Mouse (Mus musculus): ENCODE results near the gene Erh. TPM values are rescaled to one million over a fixed set of nuclear protein-coding genes. Genes with fewer than 3 reads are reported as not detected.
A peak's percentile ranks its signal among the peaks of the same experiment; 100 is the strongest.

The Erh gene
- polyA plus RNA-seq, 1 experiment from 2014 or later: 512 TPM

GRCm38 (mm10) chr12:80608576-80608975 lies 35.6 kb downstream of the Erh start:
- 84% methylated on average over 1 of the region's 1 CpGs for WGBS
- Histone ChIP-seq H3K4me3 (no peak overlapping the region), H3K9me3 (no peaks in the 10 kb centered on the region), H3K4me1 (no peaks in the 10 kb centered on the region), H3K27ac (replicated peaks) (no peak overlapping the region), H3K27me3 (replicated peaks; ENCODE audit: low read depth, poor library complexity, severe bottlenecking) (no peaks in the 10 kb centered on the region), H3K36me3 (replicated peaks) (0 out of 2 replicates have a peak, but pooled peaks cover 7% of the 10 kb centered on the region)
- no peak for DNase-seq (ENCODE audit: low spot score)

GRCm38 (mm10) chr12:80604218-80604617 lies 39.9 kb downstream of the Erh start:
- Histone ChIP-seq H3K36me3 (replicated peaks) (peaks cover 13% of the 10 kb centered on the region; the same call in 1 of the 2 replicates), H3K9me3 (no peaks in the 10 kb centered on the region), H3K27me3 (replicated peaks; ENCODE audit: low read depth, poor library complexity, severe bottlenecking) (no peaks in the 10 kb centered on the region), H3K27ac (replicated peaks) (no peak overlapping the region), H3K4me3 (no peak overlapping the region), H3K4me1 (no peaks in the 10 kb centered on the region)
- no peak for DNase-seq (ENCODE audit: low spot score)
- WGBS: 94% methylated on average over 2 of the region's 2 CpGs

GRCm38 (mm10) chr12:80603566-80603965 lies 40.6 kb downstream of the Erh start:
- Histone ChIP-seq H3K27me3 (replicated peaks; ENCODE audit: low read depth, poor library complexity, severe bottlenecking) (no peaks in the 10 kb centered on the region), H3K9me3 (no peaks in the 10 kb centered on the region), H3K4me3 (no peak overlapping the region), H3K36me3 (replicated peaks) (peaks cover 13% of the 10 kb centered on the region; the same call in 1 of the 2 replicates), H3K4me1 (no peaks in the 10 kb centered on the region; the same call in 1 of the 2 replicates), H3K27ac (replicated peaks) (no peak overlapping the region)
- no peak for DNase-seq (ENCODE audit: low spot score)
- 67% methylated on average over 4 of the region's 4 CpGs for WGBS

- H3K9me3 ChIP-seq: no peaks in the 10 kb centered on the region
- no peak for DNase-seq (ENCODE audit: low spot score)
- no peak overlapping the region for H3K27ac ChIP-seq (replicated peaks)
- WGBS: 96% methylated on average over 5 of the region's 5 CpGs
- H3K36me3 ChIP-seq (replicated peaks): peaks cover 18% of the 10 kb centered on the region; the same call in 1 of the 2 replicates
- peaks cover 7% of the 10 kb centered on the region for H3K4me1 ChIP-seq
- no peaks in the 10 kb centered on the region for H3K27me3 ChIP-seq (replicated peaks; ENCODE audit: low read depth, poor library complexity, severe bottlenecking)
- H3K4me3 ChIP-seq: no peak overlapping the region
Observed at GRCm38 (mm10) chr12:80602432-80602831, 41.7 kb downstream of the Erh start.

GRCm38 (mm10) chr12:80601597-80602269 lies 42.4 kb downstream of the Erh start:
- WGBS: 88% methylated on average over 9 of the region's 9 CpGs
- Histone ChIP-seq H3K36me3 (replicated peaks) (peaks cover 18% of the 10 kb centered on the region; the same call in 1 of the 2 replicates), H3K4me3 (no peak overlapping the region), H3K27ac (replicated peaks) (no peak overlapping the region), H3K4me1 (peaks cover 7% of the 10 kb centered on the region), H3K9me3 (no peaks in the 10 kb centered on the region), H3K27me3 (replicated peaks; ENCODE audit: low read depth, poor library complexity, severe bottlenecking) (no peaks in the 10 kb centered on the region)
- no peak for DNase-seq (ENCODE audit: low spot score)

- Histone ChIP-seq H3K9me3 (no peaks in the 10 kb centered on the region), H3K4me1 (peaks cover 7% of the 10 kb centered on the region), H3K4me3 (no peak overlapping the region), H3K27me3 (replicated peaks; ENCODE audit: low read depth, poor library complexity, severe bottlenecking) (no peaks in the 10 kb centered on the region), H3K27ac (replicated peaks) (peak overlapping the region; percentile 65; the same call in 1 of the 2 replicates), H3K36me3 (replicated peaks) (peaks cover 17% of the 10 kb centered on the region; the same call in 1 of the 2 replicates)
- WGBS: 50% methylated on average over 6 of the region's 6 CpGs
- DNase-seq (ENCODE audit: low spot score): no peak
Observed at GRCm38 (mm10) chr12:80598756-80599155, 45.4 kb downstream of the Erh start.

GRCm38 (mm10) chr12:80598236-80598635 lies 45.9 kb downstream of the Erh start:
- WGBS: 35% methylated on average over 7 of the region's 7 CpGs
- DNase-seq (ENCODE audit: low spot score): no peak
- H3K9me3 ChIP-seq: no peaks in the 10 kb centered on the region
- H3K4me1 ChIP-seq: peaks cover 7% of the 10 kb centered on the region
- H3K36me3 ChIP-seq (replicated peaks): peaks cover 17% of the 10 kb centered on the region; the same call in 1 of the 2 replicates
- H3K27me3 ChIP-seq (replicated peaks; ENCODE audit: low read depth, poor library complexity, severe bottlenecking): no peaks in the 10 kb centered on the region
- H3K4me3 ChIP-seq: no peak overlapping the region
- no peak overlapping the region for H3K27ac ChIP-seq (replicated peaks)

- 86% methylated on average over 4 of the region's 4 CpGs for WGBS
- DNase-seq (ENCODE audit: low spot score): no peak
- Histone ChIP-seq H3K36me3 (replicated peaks) (peaks cover 20% of the 10 kb centered on the region; the same call in 1 of the 2 replicates), H3K9me3 (no peaks in the 10 kb centered on the region), H3K27ac (replicated peaks) (no peak overlapping the region), H3K4me1 (peaks cover 7% of the 10 kb centered on the region), H3K4me3 (no peak overlapping the region), H3K27me3 (replicated peaks; ENCODE audit: low read depth, poor library complexity, severe bottlenecking) (no peaks in the 10 kb centered on the region)
Observed at GRCm38 (mm10) chr12:80595968-80596367, 48.2 kb downstream of the Erh start.

GRCm38 (mm10) chr12:80595566-80595965 lies 48.6 kb downstream of the Erh start:
- Histone ChIP-seq H3K4me3 (no peak overlapping the region), H3K27ac (replicated peaks) (no peak overlapping the region), H3K9me3 (no peaks in the 10 kb centered on the region), H3K4me1 (peaks cover 7% of the 10 kb centered on the region), H3K27me3 (replicated peaks; ENCODE audit: low read depth, poor library complexity, severe bottlenecking) (no peaks in the 10 kb centered on the region), H3K36me3 (replicated peaks) (peaks cover 21% of the 10 kb centered on the region; the same call in 1 of the 2 replicates)
- 90% methylated on average over 4 of the region's 4 CpGs for WGBS
- no peak for DNase-seq (ENCODE audit: low spot score)

GRCm38 (mm10) chr12:80594781-80595180 lies 49.4 kb downstream of the Erh start:
- Histone ChIP-seq H3K4me1 (peaks cover 7% of the 10 kb centered on the region), H3K9me3 (no peaks in the 10 kb centered on the region), H3K27ac (replicated peaks) (no peak overlapping the region), H3K4me3 (no peak overlapping the region), H3K27me3 (replicated peaks; ENCODE audit: low read depth, poor library complexity, severe bottlenecking) (no peaks in the 10 kb centered on the region), H3K36me3 (replicated peaks) (peaks cover 29% of the 10 kb centered on the region; the same call in 1 of the 2 replicates)
- WGBS: 90% methylated on average over 4 of the region's 4 CpGs
- DNase-seq (ENCODE audit: low spot score): no peak

- peaks cover 7% of the 10 kb centered on the region for H3K4me1 ChIP-seq
- H3K9me3 ChIP-seq: no peaks in the 10 kb centered on the region
- DNase-seq (ENCODE audit: low spot score): no peak
- no peak overlapping the region for H3K27ac ChIP-seq (replicated peaks)
- no peaks in the 10 kb centered on the region for H3K27me3 ChIP-seq (replicated peaks; ENCODE audit: low read depth, poor library complexity, severe bottlenecking)
- peaks cover 29% of the 10 kb centered on the region; the same call in 1 of the 2 replicates for H3K36me3 ChIP-seq (replicated peaks)
- no peak overlapping the region for H3K4me3 ChIP-seq
- 88% methylated on average over 4 of the region's 4 CpGs for WGBS
Observed at GRCm38 (mm10) chr12:80594141-80594540, 50.0 kb downstream of the Erh start.

GRCm38 (mm10) chr12:80584973-80585372 lies 59.2 kb downstream of the Erh start:
- no peaks in the 10 kb centered on the region for H3K9me3 ChIP-seq
- H3K27me3 ChIP-seq (replicated peaks; ENCODE audit: low read depth, poor library complexity, severe bottlenecking): no peaks in the 10 kb centered on the region
- WGBS: 30% methylated on average over 2 of the region's 2 CpGs
- no peak overlapping the region for H3K4me3 ChIP-seq
- DNase-seq (ENCODE audit: low spot score): peak; percentile 47
- H3K27ac ChIP-seq (replicated peaks): no peak overlapping the region
- H3K4me1 ChIP-seq: 0 out of 2 replicates have a peak, but pooled peaks cover 3% of the 10 kb centered on the region
- peaks cover 15% of the 10 kb centered on the region; the same call in 1 of the 2 replicates for H3K36me3 ChIP-seq (replicated peaks)

Measured in embryonic facial prominence, embryonic 10.5 days (tissue).